ENCODE assay signal across 27 mouse cellular contexts in the genomic region with DNA sequence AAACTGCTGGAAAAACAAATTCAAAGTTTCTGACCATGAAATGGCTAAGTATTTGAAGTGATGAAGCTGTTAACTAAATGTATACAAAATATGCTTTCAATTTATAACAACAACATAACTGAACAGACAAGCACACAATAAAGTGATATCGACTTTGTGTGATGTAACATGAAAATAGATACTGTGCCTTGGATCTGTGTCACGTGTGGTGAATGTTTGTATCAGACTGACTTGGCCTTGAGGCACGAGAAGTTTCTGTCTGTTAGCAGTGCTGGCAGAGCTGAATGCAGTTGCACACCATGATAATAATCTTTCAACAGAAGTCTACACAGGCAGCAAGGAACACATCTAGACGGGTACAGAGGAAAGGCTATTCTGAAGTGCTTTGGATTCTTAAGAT. TPM values are rescaled to one million over a fixed set of nuclear protein-coding genes. Genes with fewer than 3 reads are reported as not detected.
DNase-seq lines count a peak whose midpoint lies in the region; TF ChIP-seq lines count a peak whose summit lies in the region.
"Had no signal": no experiment of that assay in that cellular context is flagged by ENCODE, and none has a peak within 500 bp of the region (broad histone marks: within the 10 kb centered on the region; RNA-seq: fewer than 3 reads in every experiment).

No protein-coding gene starts in this region.

- H3K27ac ChIP-seq in limb, embryonic 10.5 days, result no peak overlapping the region
- H3K27ac ChIP-seq: embryonic facial prominence, embryonic 13.5 days; embryonic facial prominence, embryonic 15.5 days; forebrain, embryonic 13.5 days; forebrain, embryonic 15.5 days had no signal

- peaks cover 6% of the 10 kb centered on the region for H3K79me2 ChIP-seq in myocyte (ENCODE audit: control insufficient read depth, insufficient read depth)

- H3K9me3 ChIP-seq in limb, embryonic 10.5 days (replicated peaks), result no peaks in the 10 kb centered on the region
- H3K9me3 ChIP-seq: embryonic facial prominence, embryonic 13.5 days; embryonic facial prominence, embryonic 15.5 days; forebrain, embryonic 13.5 days; forebrain, embryonic 15.5 days; G1E had no signal

- H3K27me3 ChIP-seq in myocyte (ENCODE audit: control insufficient read depth, insufficient read depth, insufficient read length), result no peaks in the 10 kb centered on the region
- no peaks in the 10 kb centered on the region for H3K27me3 ChIP-seq in limb, embryonic 10.5 days (ENCODE audit: low read depth, poor library complexity, severe bottlenecking)
- H3K27me3 ChIP-seq: CH12.LX; embryonic facial prominence, embryonic 13.5 days; embryonic facial prominence, embryonic 15.5 days; forebrain, embryonic 13.5 days; forebrain, embryonic 15.5 days; Patski had no signal

- no peaks in the 10 kb centered on the region for H3K36me3 ChIP-seq in myocyte (ENCODE audit: control insufficient read depth, insufficient read depth)
- H3K36me3 ChIP-seq in limb, embryonic 10.5 days, result no peaks in the 10 kb centered on the region
- H3K36me3 ChIP-seq: embryonic facial prominence, embryonic 13.5 days; embryonic facial prominence, embryonic 15.5 days; forebrain, embryonic 15.5 days; G1E had no signal

- no peak overlapping the region for H3ac ChIP-seq in myocyte (ENCODE audit: control insufficient read depth, insufficient read length)

- peak overlapping the region; percentile 69 for H3K4me2 ChIP-seq in myocyte (ENCODE audit: low read depth)
- H3K4me2 ChIP-seq: embryonic facial prominence, embryonic 13.5 days; embryonic facial prominence, embryonic 15.5 days; forebrain, embryonic 13.5 days; forebrain, embryonic 15.5 days had no signal

- H3K4me1 ChIP-seq in limb, embryonic 10.5 days, result peaks cover 39% of the 10 kb centered on the region

- DNase-seq in ovary, adult 18-20 months (ENCODE audit: low spot score), result peak; percentile 47
- DNase-seq in ovary, postnatal 14 days (ENCODE audit: low spot score), result no peak
- DNase-seq in 3T3-L1 (ENCODE audit: low read depth, low spot score) (peak; percentile 75), adipocyte (ENCODE audit: low spot score) (peak; percentile 57)
- DNase-seq in limb, embryonic 10.5 days (ENCODE audit: low spot score), result no peak
- no peak for DNase-seq in urinary bladder, adult 18-20 months (ENCODE audit: low spot score in 2 of 2)
- DNase-seq: adrenal gland, adult 2 months; adrenal gland, postnatal 10 days; adrenal gland, postnatal 25 days; cerebellum, adult 11 months; cerebellum, adult 18-20 months; cerebellum, adult 8-10 months; cerebellum, adult 9-11 months; cerebellum, postnatal 14 days; cerebellum, postnatal 36 days; embryo, embryonic 11 days; forebrain, postnatal 0 days had no signal

- peak; percentile 21 for TF ChIP-seq POLR2A in myocyte (IDR thresholded peaks at IDR 0.05; ENCODE audit: insufficient read length, low read depth)

- H3K4me3 ChIP-seq in myocyte, result peak overlapping the region; percentile 12
- no peak overlapping the region for H3K4me3 ChIP-seq in limb, embryonic 10.5 days
- H3K4me3 ChIP-seq: embryonic facial prominence, embryonic 13.5 days; embryonic facial prominence, embryonic 15.5 days; forebrain, embryonic 13.5 days; forebrain, embryonic 15.5 days had no signal

- 85% methylated on average over 4 of the region's 4 CpGs for WGBS in limb, embryonic 10.5 days

TF ChIP-seq in myocyte, 11 proteins besides CTCF, POLR2A, EP300 and RAD21:
- TF ChIP-seq USF1 (IDR thresholded peaks at IDR 0.05; ENCODE audit: low read depth) (peak; percentile 77), E2F4 (IDR thresholded peaks at IDR 0.05; ENCODE audit: insufficient read depth) (no peak)

RNA-seq across cellular contexts. Expression of a gene that starts 6.9 kb away (rescaled TPM):
- polyA plus RNA-seq in myocyte (2012; fragmentation: generic; extraction: Trizol), result 23.9 TPM
- polyA plus RNA-seq in limb, embryonic 10.5 days (2016; fragmentation: Nextera tagmentation; extraction: Ambion mirVana), result 47.0 and 58.8 TPM in 2 replicates
- polyA plus RNA-seq: activated CD4-positive, CD25-positive, alpha-beta regulatory T cell, adult 4 months; CD4-positive, CD25-positive, alpha-beta regulatory T cell, adult 4 months; G1E had no signal

Comparison
In these comparisons a context has a peak if more than half of its experiments do, and no peak if none do; other contexts are left out.
1. DNase-seq: peak in ovary, adult 18-20 months (single experiment), 3T3-L1 (single experiment) and adipocyte (single experiment); none in ovary, postnatal 14 days (single experiment), limb, embryonic 10.5 days (single experiment) and urinary bladder, adult 18-20 months (0 of 2).